Mouse (Mus musculus): ENCODE data around the gene Acap2. TPM values are rescaled to one million over a fixed set of nuclear protein-coding genes. Genes with fewer than 3 reads are reported as not detected.

Acap2 gene
- polyA plus RNA-seq, 1 experiment from 2014 or later, result 23.2 TPM

- H3K36me3 ChIP-seq (ENCODE audit: control insufficient read depth, insufficient read depth, low read length), result no peaks in the 10 kb centered on the region
- ATAC-seq (ENCODE audit: low FRiP score), result no peak
- H3K9ac ChIP-seq (ENCODE audit: low read length), result no peak overlapping the region
- peak; percentile 70 for DNase-seq (ENCODE audit: low spot score, missing footprints)
- H3K27ac ChIP-seq (ENCODE audit: low read depth, low read length), result no peak overlapping the region
- H3K4me3 ChIP-seq (ENCODE audit: low read depth, low read length), result no peak overlapping the region
- no peaks in the 10 kb centered on the region for H3K27me3 ChIP-seq (ENCODE audit: control insufficient read depth, insufficient read depth, low read length)
- peaks cover 2% of the 10 kb centered on the region; the same call in 1 of the 2 replicates for H3K4me1 ChIP-seq (ENCODE audit: control insufficient read depth, insufficient read depth, low read length)
- WGBS, result 82% methylated on average over 3 of the region's 3 CpGs
- H3K4me2 ChIP-seq, result no peak overlapping the region
- H3K9me3 ChIP-seq (ENCODE audit: control insufficient read depth, low read length), result no peaks in the 10 kb centered on the region
Measured at GRCm38 (mm10) chr16:31074324-31074908, 126.6 kb downstream of the Acap2 start.

DNA sequence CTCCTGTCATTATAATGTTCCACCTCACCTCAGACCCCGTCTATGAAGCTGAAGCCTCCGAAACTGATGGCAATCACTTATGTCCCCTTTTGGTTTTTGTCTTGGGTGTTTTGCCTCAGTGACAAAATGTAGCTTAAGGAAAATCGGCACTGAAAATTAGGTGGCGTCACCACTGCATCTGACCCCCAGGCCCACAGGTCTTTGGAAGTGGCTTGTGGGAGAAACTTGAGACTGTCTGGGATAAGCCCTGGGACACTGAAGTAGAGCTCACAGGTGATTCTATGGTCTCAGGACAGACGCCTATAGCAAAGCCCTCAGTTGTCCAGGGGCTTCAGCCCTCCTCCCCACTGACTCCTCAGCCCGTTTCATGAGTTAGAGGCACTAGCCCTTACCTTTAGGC is 129.3 kb downstream of the Acap2 start:
- H3K36me3 ChIP-seq (ENCODE audit: control insufficient read depth, insufficient read depth, low read length), result no peaks in the 10 kb centered on the region

GRCm38 (mm10) chr16:31070358-31071133 is 130.5 kb downstream of the Acap2 start:
- Histone ChIP-seq H3K9ac (ENCODE audit: low read length) (peak overlapping the region; percentile 25; the same call in 1 of the 2 replicates), H3K9me3 (ENCODE audit: control insufficient read depth, low read length) (no peaks in the 10 kb centered on the region), H3K4me2 (peak overlapping the region; percentile 31; the same call in 1 of the 2 replicates), H3K27me3 (ENCODE audit: control insufficient read depth, insufficient read depth, low read length) (no peaks in the 10 kb centered on the region), H3K36me3 (ENCODE audit: control insufficient read depth, insufficient read depth, low read length) (no peaks in the 10 kb centered on the region), H3K4me1 (ENCODE audit: control insufficient read depth, insufficient read depth, low read length) (peaks cover 2% of the 10 kb centered on the region; the same call in 1 of the 2 replicates), H3K27ac (ENCODE audit: low read depth, low read length) (no peak overlapping the region), H3K4me3 (ENCODE audit: low read depth, low read length) (no peak overlapping the region)
- WGBS, result 22% methylated on average over 20 of the region's 21 CpGs
- peak; percentile 88 for ATAC-seq (ENCODE audit: low FRiP score)
- peak; percentile 98 for DNase-seq (ENCODE audit: low spot score, missing footprints)

More for the DNA sequence above, 129.3 kb downstream of the Acap2 start:
- Histone ChIP-seq H3K9me3 (ENCODE audit: control insufficient read depth, low read length) (no peaks in the 10 kb centered on the region), H3K27me3 (ENCODE audit: control insufficient read depth, insufficient read depth, low read length) (no peaks in the 10 kb centered on the region), H3K4me1 (ENCODE audit: control insufficient read depth, insufficient read depth, low read length) (peaks cover 2% of the 10 kb centered on the region; the same call in 1 of the 2 replicates), H3K4me2 (no peak overlapping the region), H3K4me3 (ENCODE audit: low read depth, low read length) (no peak overlapping the region), H3K9ac (ENCODE audit: low read length) (no peak overlapping the region), H3K27ac (ENCODE audit: low read depth, low read length) (no peak overlapping the region)
- ATAC-seq (ENCODE audit: low FRiP score), result no peak
- peak; percentile 76 for DNase-seq (ENCODE audit: low spot score, missing footprints)
- WGBS, result 85% methylated on average over 6 of the region's 6 CpGs

GRCm38 (mm10) chr16:31069211-31070166 is 131.6 kb downstream of the Acap2 start:
- WGBS, result 83% methylated on average over 14 of the region's 14 CpGs
- H3K27me3 ChIP-seq (ENCODE audit: control insufficient read depth, insufficient read depth, low read length), result no peaks in the 10 kb centered on the region
- peaks cover 2% of the 10 kb centered on the region; the same call in 1 of the 2 replicates for H3K4me1 ChIP-seq (ENCODE audit: control insufficient read depth, insufficient read depth, low read length)
- H3K36me3 ChIP-seq (ENCODE audit: control insufficient read depth, insufficient read depth, low read length), result no peaks in the 10 kb centered on the region
- no peak overlapping the region for H3K4me3 ChIP-seq (ENCODE audit: low read depth, low read length)
- H3K27ac ChIP-seq (ENCODE audit: low read depth, low read length), result no peak overlapping the region
- no peak overlapping the region for H3K4me2 ChIP-seq
- ATAC-seq (ENCODE audit: low FRiP score), result no peak
- no peak overlapping the region for H3K9ac ChIP-seq (ENCODE audit: low read length)
- no peaks in the 10 kb centered on the region for H3K9me3 ChIP-seq (ENCODE audit: control insufficient read depth, low read length)
- DNase-seq (ENCODE audit: low spot score, missing footprints), result no peak

DNA sequence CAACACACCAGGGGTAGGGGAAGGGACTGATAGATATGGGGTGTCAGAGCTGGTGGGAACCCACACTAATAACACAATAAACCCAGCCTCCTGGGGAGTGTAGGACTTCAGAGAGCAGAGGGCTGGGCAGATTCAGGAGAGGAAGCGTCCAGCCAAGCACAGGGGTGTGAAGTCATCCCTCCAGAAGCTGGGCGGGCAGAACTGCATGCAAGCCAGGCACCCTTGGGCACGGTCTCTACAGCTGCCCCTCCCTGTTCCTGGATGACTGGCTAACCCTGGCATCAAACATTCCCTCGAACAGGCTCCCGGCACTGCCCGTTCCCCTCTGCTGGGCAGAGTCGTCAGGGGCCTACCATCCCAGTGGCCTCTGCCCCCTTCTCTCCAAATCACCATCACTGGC is 132.8 kb downstream of the Acap2 start:
- 86% methylated on average over 7 of the region's 7 CpGs for WGBS
- Histone ChIP-seq H3K4me1 (ENCODE audit: control insufficient read depth, insufficient read depth, low read length) (peaks cover 2% of the 10 kb centered on the region; the same call in 1 of the 2 replicates), H3K4me3 (ENCODE audit: low read depth, low read length) (no peak overlapping the region), H3K9me3 (ENCODE audit: control insufficient read depth, low read length) (no peaks in the 10 kb centered on the region), H3K9ac (ENCODE audit: low read length) (no peak overlapping the region), H3K4me2 (no peak overlapping the region), H3K36me3 (ENCODE audit: control insufficient read depth, insufficient read depth, low read length) (no peaks in the 10 kb centered on the region), H3K27ac (ENCODE audit: low read depth, low read length) (no peak overlapping the region), H3K27me3 (ENCODE audit: control insufficient read depth, insufficient read depth, low read length) (no peaks in the 10 kb centered on the region)
- no peak for DNase-seq (ENCODE audit: low spot score, missing footprints)
- no peak for ATAC-seq (ENCODE audit: low FRiP score)

- no peaks in the 10 kb centered on the region for H3K36me3 ChIP-seq (ENCODE audit: control insufficient read depth, insufficient read depth, low read length)
- H3K27ac ChIP-seq (ENCODE audit: low read depth, low read length), result no peak overlapping the region
- H3K27me3 ChIP-seq (ENCODE audit: control insufficient read depth, insufficient read depth, low read length), result no peaks in the 10 kb centered on the region
- no peak overlapping the region for H3K4me2 ChIP-seq
- H3K4me3 ChIP-seq (ENCODE audit: low read depth, low read length), result no peak overlapping the region
- peaks cover 2% of the 10 kb centered on the region; the same call in 1 of the 2 replicates for H3K4me1 ChIP-seq (ENCODE audit: control insufficient read depth, insufficient read depth, low read length)
- H3K9me3 ChIP-seq (ENCODE audit: control insufficient read depth, low read length), result no peaks in the 10 kb centered on the region
- DNase-seq (ENCODE audit: low spot score, missing footprints) (peak; percentile 19), ATAC-seq (ENCODE audit: low FRiP score) (no peak)
- no peak overlapping the region for H3K9ac ChIP-seq (ENCODE audit: low read length)
- 72% methylated on average over 15 of the region's 15 CpGs for WGBS
Measured at GRCm38 (mm10) chr16:31066344-31067098, 134.5 kb downstream of the Acap2 start.

GRCm38 (mm10) chr16:31064782-31065181 is 136.3 kb downstream of the Acap2 start:
- ATAC-seq (ENCODE audit: low FRiP score), result no peak
- DNase-seq (ENCODE audit: low spot score, missing footprints), result peak; percentile 14
- WGBS, result 90% methylated on average over 6 of the region's 6 CpGs

DNA sequence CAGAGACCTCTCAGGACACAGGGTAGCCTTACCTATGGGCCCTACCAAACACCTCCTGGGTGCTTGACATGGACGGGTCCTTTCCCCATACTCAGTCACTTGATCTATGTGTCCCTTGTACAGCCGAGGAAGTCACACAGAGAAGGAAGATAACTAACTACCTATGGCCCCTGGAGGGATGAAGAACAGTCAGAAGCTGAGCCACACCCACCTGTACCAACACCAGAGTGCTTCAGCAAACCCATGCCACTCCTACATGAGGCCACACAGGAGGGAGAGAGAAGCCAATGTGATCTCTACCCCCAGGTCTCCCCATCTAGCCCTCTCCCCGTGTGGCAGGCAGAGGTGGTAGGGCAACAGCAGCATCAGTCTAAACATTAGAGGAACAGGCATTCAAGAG is 138.1 kb downstream of the Acap2 start:
- 84% methylated on average over 3 of the region's 3 CpGs for WGBS
- ATAC-seq (ENCODE audit: low FRiP score), result no peak

More at GRCm38 (mm10) chr16:31064782-31065181, 136.3 kb downstream of the Acap2 start:
- Histone ChIP-seq H3K4me3 (ENCODE audit: low read depth, low read length) (no peak overlapping the region), H3K4me2 (no peak overlapping the region), H3K36me3 (ENCODE audit: control insufficient read depth, insufficient read depth, low read length) (no peaks in the 10 kb centered on the region), H3K4me1 (ENCODE audit: control insufficient read depth, insufficient read depth, low read length) (no peaks in the 10 kb centered on the region), H3K27ac (ENCODE audit: low read depth, low read length) (no peak overlapping the region), H3K9ac (ENCODE audit: low read length) (no peak overlapping the region), H3K9me3 (ENCODE audit: control insufficient read depth, low read length) (no peaks in the 10 kb centered on the region), H3K27me3 (ENCODE audit: control insufficient read depth, insufficient read depth, low read length) (no peaks in the 10 kb centered on the region)

More for the DNA sequence above, 138.1 kb downstream of the Acap2 start:
- no peak for DNase-seq (ENCODE audit: low spot score, missing footprints)
- H3K36me3 ChIP-seq (ENCODE audit: control insufficient read depth, insufficient read depth, low read length), result no peaks in the 10 kb centered on the region
- H3K4me3 ChIP-seq (ENCODE audit: low read depth, low read length), result no peak overlapping the region
- no peak overlapping the region for H3K9ac ChIP-seq (ENCODE audit: low read length)
- H3K4me1 ChIP-seq (ENCODE audit: control insufficient read depth, insufficient read depth, low read length), result no peaks in the 10 kb centered on the region
- H3K4me2 ChIP-seq, result no peak overlapping the region
- H3K9me3 ChIP-seq (ENCODE audit: control insufficient read depth, low read length), result no peaks in the 10 kb centered on the region
- no peak overlapping the region for H3K27ac ChIP-seq (ENCODE audit: low read depth, low read length)
- H3K27me3 ChIP-seq (ENCODE audit: control insufficient read depth, insufficient read depth, low read length), result no peaks in the 10 kb centered on the region

All from midbrain, embryonic 11.5 days (tissue).